13 mouse cellular contexts compared by ENCODE assay signal in genomic region chr17:34997142-34997483, GRCm38 (mm10). TPM values are rescaled to one million over a fixed set of nuclear protein-coding genes. Genes with fewer than 3 reads are reported as not detected.
A peak's percentile ranks its signal among the peaks of the same experiment; 100 is the strongest.
DNase-seq lines count a peak whose midpoint lies in the region; ATAC-seq and TF ChIP-seq lines count a peak whose summit lies in the region.
"Had no signal": no experiment of that assay in that cellular context is flagged by ENCODE, and none has a peak within 500 bp of the region (broad histone marks: within the 10 kb centered on the region; RNA-seq: fewer than 3 reads in every experiment).

No protein-coding gene starts in this region.

- TF ChIP-seq POLR2A in bone marrow, adult 2 months (IDR thresholded peaks at IDR 0.05; ENCODE audit: borderline replicate concordance, control insufficient read depth, low read depth, low read length): no peak

- DNase-seq in heart, postnatal 14 days: no peak
- DNase-seq in liver, embryonic 11.5 days (ENCODE audit: low spot score): no peak
- no peak for DNase-seq in liver
- DNase-seq in liver, embryonic 13.5 days: no peak
- no peak for DNase-seq in thymus, postnatal 14 days
- no peak for DNase-seq in adrenal gland, postnatal 36 days
- DNase-seq: cerebellum, postnatal 36 days; layer of hippocampus, adult 9-11 months; lung, adult 18-20 months; right cerebral cortex, postnatal 14 days had no signal

- no peak for ATAC-seq in heart, embryonic 11.5 days (replicated peaks; ENCODE audit: insufficient number of reproducible peaks, low FRiP score, low TSS enrichment)
- no peak for ATAC-seq in liver, embryonic 11.5 days (replicated peaks; ENCODE audit: low FRiP score)
- ATAC-seq in liver, embryonic 13.5 days (ENCODE audit: low read depth): no peak
- ATAC-seq: midbrain, embryonic 16.5 days had no signal

- H3K9ac ChIP-seq in heart, embryonic 11.5 days (ENCODE audit: low read depth, low read length): no peak overlapping the region
- H3K9ac ChIP-seq in liver, embryonic 11.5 days (ENCODE audit: low read depth, low read length): peak overlapping the region; percentile 41; the same call in 1 of the 2 replicates
- H3K9ac ChIP-seq in liver, embryonic 13.5 days: peak overlapping the region; percentile 86

- peaks cover 6% of the 10 kb centered on the region; the same call in 1 of the 2 replicates for H3K36me3 ChIP-seq in heart, embryonic 11.5 days (ENCODE audit: control insufficient read depth, insufficient read depth, low read length)
- H3K36me3 ChIP-seq in liver, embryonic 11.5 days (ENCODE audit: control insufficient read depth, insufficient read depth, low read length): peaks cover 24% of the 10 kb centered on the region
- peaks cover 39% of the 10 kb centered on the region for H3K36me3 ChIP-seq in liver, embryonic 13.5 days

- 83% methylated on average over 5 of the region's 5 CpGs for WGBS in heart, embryonic 11.5 days (ENCODE audit: insufficient replicate concordance)
- WGBS in liver, embryonic 11.5 days: 76% methylated on average over 5 of the region's 5 CpGs
- 59% methylated on average over 5 of the region's 5 CpGs for WGBS in bone marrow, adult 2 months
- WGBS in liver, embryonic 13.5 days (ENCODE audit: insufficient replicate concordance): 65% methylated on average over 5 of the region's 5 CpGs

- H3K27me3 ChIP-seq in heart, embryonic 11.5 days (ENCODE audit: control insufficient read depth, insufficient read depth, low read length): no peaks in the 10 kb centered on the region
- H3K27me3 ChIP-seq in liver, embryonic 11.5 days (replicated peaks; ENCODE audit: control insufficient read depth, insufficient read depth, low read length): no peaks in the 10 kb centered on the region
- H3K27me3 ChIP-seq in liver, embryonic 13.5 days: no peaks in the 10 kb centered on the region

- H3K27ac ChIP-seq in heart, embryonic 11.5 days (ENCODE audit: low read depth, low read length): no peak overlapping the region
- H3K27ac ChIP-seq in liver, embryonic 11.5 days (ENCODE audit: low read depth, low read length): peak overlapping the region; percentile 38
- no peak overlapping the region for H3K27ac ChIP-seq in bone marrow, adult 2 months (ENCODE audit: control insufficient read depth, insufficient read depth, low read depth, low read length, poor library complexity)
- peak overlapping the region; percentile 97 for H3K27ac ChIP-seq in liver, embryonic 13.5 days

- H3K9me3 ChIP-seq in heart, embryonic 11.5 days (replicated peaks; ENCODE audit: control insufficient read depth, low read length): no peaks in the 10 kb centered on the region
- no peaks in the 10 kb centered on the region for H3K9me3 ChIP-seq in liver, embryonic 11.5 days (ENCODE audit: control insufficient read depth, low read length)
- no peaks in the 10 kb centered on the region for H3K9me3 ChIP-seq in liver, embryonic 13.5 days (replicated peaks)

- H3K4me2 ChIP-seq in heart, embryonic 11.5 days: peak overlapping the region; percentile 99
- H3K4me2 ChIP-seq in liver, embryonic 11.5 days: peak overlapping the region; percentile 98
- H3K4me2 ChIP-seq in liver, embryonic 13.5 days: peak overlapping the region; percentile 85

- intact Hi-C loops in heart, postnatal 14 days (cut with DNase I): no loop called here

- TF ChIP-seq CTCF in bone marrow, adult 2 months (IDR thresholded peaks at IDR 0.05; ENCODE audit: control insufficient read depth, insufficient read depth, low read length): no peak

- no peak overlapping the region for H3K4me3 ChIP-seq in heart, embryonic 11.5 days (ENCODE audit: low read depth, low read length)
- peak overlapping the region; percentile 55 for H3K4me3 ChIP-seq in liver, embryonic 11.5 days (ENCODE audit: low read depth, low read length)
- peak overlapping the region; percentile 61 for H3K4me3 ChIP-seq in bone marrow, adult 2 months (replicated peaks; ENCODE audit: control insufficient read depth, low read depth, low read length)
- H3K4me3 ChIP-seq in liver, embryonic 13.5 days (replicated peaks): peak overlapping the region; percentile 79

- H3K4me1 ChIP-seq in heart, embryonic 11.5 days (ENCODE audit: control insufficient read depth, insufficient read depth, low read length): peaks cover 10% of the 10 kb centered on the region
- peaks cover 28% of the 10 kb centered on the region for H3K4me1 ChIP-seq in liver, embryonic 11.5 days (replicated peaks; ENCODE audit: control insufficient read depth, insufficient read depth, low read length)
- peaks cover 2% of the 10 kb centered on the region for H3K4me1 ChIP-seq in bone marrow, adult 2 months (ENCODE audit: control insufficient read depth, insufficient read depth, low read length)
- H3K4me1 ChIP-seq in liver, embryonic 13.5 days (replicated peaks): peaks cover 49% of the 10 kb centered on the region

RNA-seq across cellular contexts. Expression of gene Vars, which starts 3.7 kb away (rescaled TPM):
- 55.7 and 59.7 TPM in 2 replicates for polyA plus RNA-seq in heart, embryonic 11.5 days (2014; fragmentation: Nextera tagmentation; extraction: Ambion mirVana)
- 10 to 100 TPM; 24.5 to 26.0 TPM for total RNA-seq in heart, postnatal 14 days (2021)
- 234 and 245 TPM in 2 replicates for polyA plus RNA-seq in liver, embryonic 11.5 days (2014; fragmentation: Nextera tagmentation; extraction: Ambion mirVana)
- 117 and 158 TPM in 2 replicates for polyA plus RNA-seq in bone marrow, adult 2 months (2011; ENCODE audit: insufficient read depth, insufficient read length, low replicate concordance, missing spikeins)
- polyA plus RNA-seq in liver, embryonic 13.5 days (2015; fragmentation: Nextera tagmentation; extraction: Ambion mirVana): 110 and 112 TPM in 2 replicates
- 10 to 100 TPM; 61.5 to 62.9 TPM for total RNA-seq in adrenal gland, postnatal 36 days (2021)

RNA-seq across cellular contexts. Expression of gene Lsm2, which starts 15.5 kb away (rescaled TPM):
- 162 and 169 TPM in 2 replicates for polyA plus RNA-seq in heart, embryonic 11.5 days (2014; fragmentation: Nextera tagmentation; extraction: Ambion mirVana)
- total RNA-seq in heart, postnatal 14 days (2021): 10 to 100 TPM; 19.2 to 25.0 TPM
- 304 and 315 TPM in 2 replicates for polyA plus RNA-seq in liver, embryonic 11.5 days (2014; fragmentation: Nextera tagmentation; extraction: Ambion mirVana)
- polyA plus RNA-seq in bone marrow, adult 2 months (2011; ENCODE audit: insufficient read depth, insufficient read length, low replicate concordance, missing spikeins): 70.0 and 84.5 TPM in 2 replicates
- 163 and 178 TPM in 2 replicates for polyA plus RNA-seq in liver, embryonic 13.5 days (2015; fragmentation: Nextera tagmentation; extraction: Ambion mirVana)
- total RNA-seq in adrenal gland, postnatal 36 days (2021): 10 to 100 TPM; 35.2 to 35.5 TPM

RNA-seq across cellular contexts. Expression of gene Vwa7, which starts 19.3 kb away (rescaled TPM):
- 0.20 and 0.27 TPM in 2 replicates for polyA plus RNA-seq in heart, embryonic 11.5 days (2014; fragmentation: Nextera tagmentation; extraction: Ambion mirVana)
- 1 to 10 TPM; 5.3 to 5.9 TPM for total RNA-seq in heart, postnatal 14 days (2021)
- 0.16 TPM in 2 replicates for polyA plus RNA-seq in liver, embryonic 11.5 days (2014; fragmentation: Nextera tagmentation; extraction: Ambion mirVana)
- polyA plus RNA-seq in bone marrow, adult 2 months (2011; ENCODE audit: insufficient read depth, insufficient read length, low replicate concordance, missing spikeins): 0.77 and 1.2 TPM in 2 replicates
- 0.08 TPM in 2 replicates for polyA plus RNA-seq in liver, embryonic 13.5 days (2015; fragmentation: Nextera tagmentation; extraction: Ambion mirVana)
- total RNA-seq in adrenal gland, postnatal 36 days (2021): under 1 TPM; 0.53 to 0.59 TPM

RNA-seq across cellular contexts. Expression of gene Hspa1l, which starts 24.6 kb away (rescaled TPM):
- polyA plus RNA-seq in heart, embryonic 11.5 days (2014; fragmentation: Nextera tagmentation; extraction: Ambion mirVana): 1.7 and 4.0 TPM in 2 replicates
- 1 to 10 TPM; 2.7 to 4.7 TPM for total RNA-seq in heart, postnatal 14 days (2021)
- polyA plus RNA-seq in liver, embryonic 11.5 days (2014; fragmentation: Nextera tagmentation; extraction: Ambion mirVana): 0.66 and 1.5 TPM in 2 replicates
- polyA plus RNA-seq in bone marrow, adult 2 months (2011; ENCODE audit: insufficient read depth, insufficient read length, low replicate concordance, missing spikeins): not detected in 2 replicates
- polyA plus RNA-seq in liver, embryonic 13.5 days (2015; fragmentation: Nextera tagmentation; extraction: Ambion mirVana): 0.10 and 0.34 TPM in 2 replicates
- total RNA-seq in adrenal gland, postnatal 36 days (2021): under 1 TPM; 0.20 to 0.36 TPM

RNA-seq across cellular contexts. Expression of gene Hspa1a, which starts 25.2 kb away (rescaled TPM):
- 1.9 and 2.5 TPM in 2 replicates for polyA plus RNA-seq in heart, embryonic 11.5 days (2014; fragmentation: Nextera tagmentation; extraction: Ambion mirVana)
- 1 to 10 TPM; 2.3 to 3.3 TPM for total RNA-seq in heart, postnatal 14 days (2021)
- 4.7 and 5.7 TPM in 2 replicates for polyA plus RNA-seq in liver, embryonic 11.5 days (2014; fragmentation: Nextera tagmentation; extraction: Ambion mirVana)
- polyA plus RNA-seq in bone marrow, adult 2 months (2011; ENCODE audit: insufficient read depth, insufficient read length, low replicate concordance, missing spikeins): 1.9 TPM in 1 of 2 replicates, not detected in the other
- 2.1 and 2.3 TPM in 2 replicates for polyA plus RNA-seq in liver, embryonic 13.5 days (2015; fragmentation: Nextera tagmentation; extraction: Ambion mirVana)
- total RNA-seq in adrenal gland, postnatal 36 days (2021): 10 to 100 TPM; 36.0 to 86.1 TPM

Comparison
In these comparisons a context has a peak if more than half of its experiments do, and no peak if none do; other contexts are left out.
1. H3K27ac ChIP-seq: peak in liver, embryonic 11.5 days (single experiment) and liver, embryonic 13.5 days (single experiment); none in heart, embryonic 11.5 days (single experiment) and bone marrow, adult 2 months (single experiment).
2. Peak in every context shown above with its lines, with median percentiles within 50 percentile points of each other: H3K4me2 ChIP-seq.